Mouse (Mus musculus): ENCODE results near the gene Kctd19.

The Kctd19 gene

GRCm38 (mm10) chr8:105359208-105359607 is 54.1 kb downstream of the Kctd19 start:
- DNase-seq (ENCODE audit: low read depth, low spot score): no peak

GRCm38 (mm10) chr8:105356681-105357080 is 56.6 kb downstream of the Kctd19 start:
- DNase-seq (ENCODE audit: low read depth, low spot score): no peak

GRCm38 (mm10) chr8:105355179-105356024 is 57.9 kb downstream of the Kctd19 start:
- DNase-seq (ENCODE audit: low read depth, low spot score): no peak

- no peak for DNase-seq (ENCODE audit: low read depth, low spot score)
These were observed 58.8 kb downstream of the Kctd19 start for GRCm38 (mm10) chr8:105354549-105354948.

GRCm38 (mm10) chr8:105353583-105354135 is 59.6 kb downstream of the Kctd19 start:
- DNase-seq (ENCODE audit: low read depth, low spot score): no peak

GRCm38 (mm10) chr8:105350186-105350585 is 63.1 kb downstream of the Kctd19 start:
- DNase-seq (ENCODE audit: low read depth, low spot score): no peak

GRCm38 (mm10) chr8:105349096-105349771 is 64.1 kb downstream of the Kctd19 start:
- peak; percentile 51 for DNase-seq (ENCODE audit: low read depth, low spot score)

GRCm38 (mm10) chr8:105348450-105349095 is 64.7 kb downstream of the Kctd19 start, which contains the start of gene Slc9a5:
Gene Slc9a5, plus strand, starts transcription at chr8:105348843.
- DNase-seq (ENCODE audit: low read depth, low spot score): peak; percentile 83

GRCm38 (mm10) chr8:105347428-105348221 is 65.7 kb downstream of the Kctd19 start, which contains the start of gene Fhod1:
Gene Fhod1, minus strand, starts transcription at chr8:105347953.
- DNase-seq (ENCODE audit: low read depth, low spot score): peak; percentile 98

GRCm38 (mm10) chr8:105346611-105347427 is 66.5 kb downstream of the Kctd19 start:
- DNase-seq (ENCODE audit: low read depth, low spot score): peak; percentile 41

- DNase-seq (ENCODE audit: low read depth, low spot score): no peak
These were observed 68.0 kb downstream of the Kctd19 start for GRCm38 (mm10) chr8:105345061-105345975.

- DNase-seq (ENCODE audit: low read depth, low spot score): no peak
These were observed 69.3 kb downstream of the Kctd19 start for GRCm38 (mm10) chr8:105343791-105344574.

- DNase-seq (ENCODE audit: low read depth, low spot score): no peak
These were observed 70.5 kb downstream of the Kctd19 start for GRCm38 (mm10) chr8:105342768-105343167.

- no peak for DNase-seq (ENCODE audit: low read depth, low spot score)
These were observed 71.9 kb downstream of the Kctd19 start for GRCm38 (mm10) chr8:105341399-105341798.

- DNase-seq (ENCODE audit: low read depth, low spot score): no peak
These were observed 73.2 kb downstream of the Kctd19 start for GRCm38 (mm10) chr8:105339886-105340635.

GRCm38 (mm10) chr8:105338992-105339391 is 74.3 kb downstream of the Kctd19 start:
- DNase-seq (ENCODE audit: low read depth, low spot score): no peak

GRCm38 (mm10) chr8:105336373-105337130 is 76.8 kb downstream of the Kctd19 start:
- DNase-seq (ENCODE audit: low read depth, low spot score): no peak

Data from forelimb bud, embryonic 11.5 days (tissue).